Mouse (Mus musculus): ENCODE data around the gene Mtcl1. TPM values are rescaled to one million over a fixed set of nuclear protein-coding genes. Genes with fewer than 3 reads are reported as not detected.

Mtcl1 gene
- polyA plus RNA-seq, 1 experiment from 2014 or later = 0.21 TPM

- Histone ChIP-seq H3K9me3 (replicated peaks; ENCODE audit: control insufficient read depth, low read length) (no peaks in the 10 kb centered on the region), H3K27ac (ENCODE audit: low read length) (no peak overlapping the region), H3K36me3 (ENCODE audit: control insufficient read depth, insufficient read depth) (no peaks in the 10 kb centered on the region), H3K4me3 (ENCODE audit: low read depth, low read length) (no peak overlapping the region), H3K4me2 (ENCODE audit: low read depth, low read length) (no peak overlapping the region), H3K27me3 (ENCODE audit: control insufficient read depth, insufficient read depth, low read depth, low read length) (no peaks in the 10 kb centered on the region), H3K9ac (ENCODE audit: low read depth, low read length) (no peak overlapping the region), H3K4me1 (ENCODE audit: control insufficient read depth, low read depth, low read length) (no peaks in the 10 kb centered on the region)
- 60% methylated on average over 4 of the region's 4 CpGs for WGBS (ENCODE audit: insufficient replicate concordance)
- ATAC-seq (ENCODE audit: low read depth) = no peak
Observed at GRCm38 (mm10) chr17:66289894-66290293, 159.7 kb downstream of the Mtcl1 start.

Other genes with a start within 250 kb of the Mtcl1 start
- 1.9 and 2.5 TPM in 2 replicates for gene Rab12, start 70.0 kb upstream of the Mtcl1 start, polyA plus RNA-seq (2015; fragmentation: Nextera tagmentation; extraction: Ambion mirVana)
- not detected in 2 replicates for gene Themis3, start 144.9 kb upstream of the Mtcl1 start, polyA plus RNA-seq (2015; fragmentation: Nextera tagmentation; extraction: Ambion mirVana)